Mouse (Mus musculus) embryonic fibroblast, embryonic 13.5 days (primary cell): ENCODE data around the gene Stk4.

Source experiments
- CTCF ChIP-seq: IDR thresholded peaks from 2 replicates; pipeline ENCODE4 v1.5.1; 2011; ENCODE audit warnings: mild to moderate bottlenecking, control low read depth, low read length, moderate library complexity, borderline replicate concordance; ENCODE audit not compliant: insufficient read depth
- POLR2A ChIP-seq: IDR thresholded peaks from 2 replicates; pipeline ENCODE4 v1.6.1; 2011; ENCODE audit warnings: low read depth, mild to moderate bottlenecking, control low read depth, low read length, moderate library complexity

GRCm38 (mm10) chr2:164180770-164181169 lies 110.6 kb downstream of the Stk4 start:
- TF ChIP-seq POLR2A (no peak), CTCF (no peak)
